Mouse (Mus musculus) small intestine, adult 2 months (tissue): ENCODE measurements around the gene Haus2.

Experiments
- CTCF ChIP-seq: fragments of 200-500 bp; IDR thresholded peaks from 2 replicates; pipeline ENCODE4 v1.5.1; 2012; ENCODE audit warnings: low read depth, mild to moderate bottlenecking, control low read depth, inconsistent platforms, low read length, moderate library complexity, mixed read lengths; ENCODE audit not compliant: insufficient replicate concordance, insufficient read length; ENCODE audit errors: extremely low read depth
- POLR2A ChIP-seq: fragments of 200-500 bp; IDR thresholded peaks from 2 replicates; pipeline ENCODE4 v1.6.1; 2012; ENCODE audit warnings: low read depth, mild to moderate bottlenecking, control low read depth, inconsistent platforms, low read length, moderate library complexity

GRCm38 (mm10) chr2:120628076-120628865, 19.1 kb downstream of the Haus2 start:
- TF ChIP-seq CTCF (no peak), POLR2A (no peak)
